Mouse (Mus musculus): ENCODE results near the gene Sox10.

The Sox10 gene

DNA sequence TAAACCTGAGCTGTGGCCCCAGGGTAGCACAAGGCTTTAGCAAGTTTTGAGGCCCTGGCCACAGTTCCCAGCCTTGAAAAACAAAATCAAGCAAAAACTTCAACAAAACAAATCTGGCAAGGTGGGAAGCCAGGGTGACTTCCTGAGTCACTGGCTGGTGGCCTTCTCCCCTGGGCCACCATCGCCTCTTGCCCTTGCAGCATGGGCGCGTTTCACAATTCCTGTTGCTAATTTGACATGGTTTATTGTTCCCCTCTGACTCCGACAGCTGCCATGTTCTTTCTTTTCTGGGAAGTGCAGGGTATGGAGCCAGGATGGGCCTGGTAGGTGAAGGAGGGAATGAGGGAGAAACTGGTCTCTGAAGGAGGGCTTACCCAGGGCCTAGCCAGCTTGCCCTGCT lies 42.9 kb downstream of the Sox10 start:
- no peak for DNase-seq

DNA sequence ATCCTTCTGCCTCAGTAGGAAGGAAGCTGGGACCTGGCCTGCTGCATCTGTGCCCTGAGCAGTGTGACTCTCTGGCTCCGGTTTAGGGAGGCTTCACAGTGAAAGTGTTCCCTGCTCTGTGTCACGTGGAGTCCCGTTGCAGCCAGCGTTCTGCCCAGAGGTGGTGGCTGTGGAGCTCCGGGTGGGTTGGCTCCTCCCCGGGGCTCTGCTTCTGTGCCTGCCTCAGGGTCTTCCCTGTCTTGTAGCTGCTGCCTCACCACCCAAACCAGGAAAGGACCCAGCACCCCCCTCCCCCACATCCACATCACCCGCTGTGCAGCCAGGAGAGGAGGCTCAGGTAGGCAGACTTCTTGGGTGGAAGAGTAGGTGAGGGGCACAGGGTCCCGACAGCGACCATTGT lies 45.5 kb downstream of the Sox10 start:
- no peak for DNase-seq

DNA sequence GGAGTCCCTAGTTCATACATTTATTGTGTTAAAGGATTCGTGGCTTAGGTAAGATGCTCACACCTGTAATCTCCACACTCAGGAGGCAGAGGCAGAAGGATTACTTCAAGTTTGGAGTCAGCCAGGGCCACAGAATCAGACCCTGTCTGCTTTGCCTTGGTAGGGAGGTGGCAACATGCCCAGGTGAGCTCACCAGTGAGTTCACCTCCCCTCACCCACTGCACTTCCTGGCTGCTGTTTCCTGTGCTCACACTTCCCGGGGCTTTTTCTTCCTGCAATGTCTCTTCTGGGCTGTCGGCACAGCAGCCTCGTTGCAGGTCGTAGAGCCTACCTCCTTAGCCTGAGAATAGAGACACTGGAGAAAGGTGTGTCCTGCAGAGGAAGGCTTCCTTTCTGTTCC lies 49.8 kb downstream of the Sox10 start:
- peak; percentile 43 to 57 for DNase-seq

DNA sequence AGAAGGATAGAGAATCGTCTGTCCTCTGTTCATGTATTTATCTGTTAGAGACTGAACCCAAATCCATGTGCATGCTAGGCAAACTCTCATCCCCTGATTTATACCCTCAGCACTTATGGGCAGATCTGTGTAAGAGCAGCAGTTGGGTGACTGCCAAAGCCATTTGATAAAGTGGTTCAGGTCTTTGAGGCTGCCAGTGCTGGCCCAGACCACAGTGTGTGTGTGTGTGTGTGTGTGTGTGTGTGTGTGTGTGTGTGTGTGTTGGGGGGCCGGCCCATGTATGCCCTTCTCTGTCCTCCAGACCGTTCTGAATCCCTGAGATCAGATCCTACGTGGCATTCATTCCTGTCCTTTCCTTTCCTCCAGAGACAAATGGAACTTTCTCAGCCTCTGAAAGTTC lies 53.3 kb downstream of the Sox10 start:
- no peak for DNase-seq

DNA sequence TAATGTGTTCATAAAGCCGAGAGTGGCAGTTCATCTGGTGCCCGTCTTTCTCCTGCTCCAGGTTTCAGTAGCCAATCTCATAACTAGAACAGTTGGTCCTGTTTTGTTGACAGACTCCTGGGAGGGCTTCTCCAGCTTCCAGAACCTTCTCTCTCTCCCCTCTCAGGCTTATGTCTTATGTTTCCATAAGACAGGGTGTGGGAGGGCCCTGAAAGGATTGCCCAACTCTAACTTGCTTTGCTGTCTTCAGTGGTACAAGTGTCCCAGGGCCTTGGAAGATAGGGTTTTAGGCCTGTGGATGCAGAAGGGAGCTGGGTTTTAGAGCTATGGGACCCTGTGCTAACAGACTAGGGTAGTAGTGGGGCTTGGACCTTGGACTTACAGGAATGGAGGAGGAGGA lies 54.5 kb downstream of the Sox10 start:
- no peak for DNase-seq

DNA sequence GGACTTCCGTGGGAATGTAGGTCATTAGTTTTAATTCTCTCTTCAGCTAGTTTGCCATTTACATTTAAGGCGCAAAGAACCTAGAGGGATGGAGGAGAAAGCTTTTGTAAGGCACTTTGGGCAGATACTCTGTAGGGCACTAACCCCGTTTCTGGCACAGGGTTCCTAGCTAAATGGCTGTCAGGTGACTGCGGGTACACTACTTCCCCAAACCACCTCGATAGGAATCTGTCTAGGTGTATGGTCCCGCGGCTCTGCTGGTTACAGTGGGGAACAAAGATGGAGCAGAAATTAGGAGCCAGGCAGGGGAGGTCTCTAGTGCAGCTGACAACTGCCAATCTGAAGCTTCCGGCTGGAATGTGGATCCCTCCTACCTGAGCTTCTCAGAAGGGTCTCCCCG lies 55.0 kb downstream of the Sox10 start:
- DNase-seq, result no peak

DNA sequence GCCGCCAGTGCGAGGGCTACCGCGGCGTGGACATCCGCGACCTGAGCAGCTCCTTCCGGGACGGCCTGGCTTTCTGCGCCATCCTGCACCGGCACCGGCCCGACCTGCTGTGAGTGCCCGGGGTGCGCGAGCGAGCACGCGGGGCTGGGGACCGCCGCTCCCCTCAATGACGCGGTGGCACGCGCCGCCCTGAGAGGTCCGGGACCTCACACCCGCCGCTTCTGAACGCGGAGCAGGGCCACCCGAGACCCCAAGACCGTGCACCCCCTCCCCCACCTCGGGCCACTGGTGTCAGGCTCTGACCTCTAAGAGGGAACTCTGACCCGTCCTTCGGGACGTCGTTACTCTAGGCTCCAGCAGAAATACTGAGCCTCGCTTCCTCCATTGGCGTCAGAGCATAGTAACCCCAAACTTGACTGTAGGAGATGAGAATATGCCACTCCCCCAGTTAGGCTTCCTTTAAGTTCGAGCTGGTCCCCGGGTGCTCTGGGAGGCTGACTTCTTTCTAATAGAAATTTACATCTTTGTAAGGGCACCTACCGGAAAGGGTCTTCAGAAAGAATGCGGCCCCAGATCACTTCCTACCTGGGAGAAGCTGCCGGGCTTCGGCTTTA lies 55.6 kb downstream of the Sox10 start:
- DNase-seq, result peak; percentile 35 to 59

DNA sequence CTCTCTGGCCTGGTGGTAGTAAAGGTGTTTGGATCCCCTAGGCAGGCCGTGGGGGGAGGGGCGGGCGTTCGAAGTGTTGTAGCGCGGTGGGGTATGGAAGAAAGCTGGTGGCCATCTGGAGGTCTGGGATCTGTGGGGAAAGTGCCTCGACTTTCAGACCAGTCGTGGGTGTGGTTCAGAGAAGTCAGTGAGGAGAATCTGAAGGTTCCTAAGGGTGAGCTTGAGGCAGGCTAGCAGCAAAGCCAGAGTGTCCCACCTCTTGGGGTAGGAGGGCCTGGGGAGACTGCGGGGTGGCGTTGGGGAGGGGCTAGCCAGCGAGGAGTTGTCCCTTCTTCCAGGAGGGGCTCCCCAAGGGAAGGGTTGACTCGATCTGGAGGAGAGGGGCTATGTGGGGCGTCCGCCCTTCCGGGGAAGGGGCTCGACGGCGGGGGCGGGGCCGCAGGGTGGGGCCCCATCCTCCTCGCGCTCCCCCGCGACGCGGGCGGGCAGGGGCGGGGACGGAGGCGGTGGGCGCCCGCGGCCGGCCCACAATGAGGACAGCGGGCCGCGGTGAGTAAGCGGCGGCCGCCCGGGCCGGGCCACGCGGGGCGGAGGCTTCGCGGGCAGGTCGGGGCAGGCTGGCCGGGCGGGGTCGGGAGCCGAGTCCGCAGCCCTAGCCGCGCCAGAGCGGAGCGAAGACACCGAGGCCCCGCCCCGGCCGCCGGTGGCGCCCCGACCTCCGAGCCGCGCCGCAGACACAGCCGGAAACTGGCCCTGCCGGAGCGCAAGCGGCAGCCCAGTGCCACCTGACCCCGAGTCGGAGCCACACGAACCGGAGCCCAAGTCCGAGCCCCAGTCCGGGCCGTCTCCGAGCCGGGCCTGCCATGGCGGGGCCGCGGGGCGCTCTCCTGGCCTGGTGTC lies 56.4 kb downstream of the Sox10 start, which contains the start of gene Micall1:
TSS of gene Micall1 (plus strand) at position 478 of the 900 bp plus-strand sequence.
- peak; percentile 71 to 75 for DNase-seq

DNA sequence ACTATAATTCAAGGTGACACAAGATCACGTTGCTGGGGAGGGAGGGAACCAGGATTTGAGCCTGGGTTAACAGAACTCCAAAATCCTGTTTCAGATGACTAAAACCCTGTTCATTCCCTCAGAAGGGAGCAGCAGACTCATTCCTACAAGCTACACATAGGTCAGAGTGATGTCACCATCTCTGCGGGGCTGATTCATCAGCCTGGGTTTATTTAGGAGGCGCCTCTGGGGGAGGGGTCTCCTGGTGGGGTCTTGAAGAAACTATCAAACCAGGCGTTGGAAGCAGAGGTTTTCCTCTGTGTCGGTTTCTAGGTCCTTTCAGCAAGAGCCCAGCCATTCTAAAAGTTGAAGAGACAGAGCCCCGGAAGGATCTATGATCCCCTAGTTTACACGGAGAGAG lies 57.1 kb downstream of the Sox10 start:
- DNase-seq, result no peak

DNA sequence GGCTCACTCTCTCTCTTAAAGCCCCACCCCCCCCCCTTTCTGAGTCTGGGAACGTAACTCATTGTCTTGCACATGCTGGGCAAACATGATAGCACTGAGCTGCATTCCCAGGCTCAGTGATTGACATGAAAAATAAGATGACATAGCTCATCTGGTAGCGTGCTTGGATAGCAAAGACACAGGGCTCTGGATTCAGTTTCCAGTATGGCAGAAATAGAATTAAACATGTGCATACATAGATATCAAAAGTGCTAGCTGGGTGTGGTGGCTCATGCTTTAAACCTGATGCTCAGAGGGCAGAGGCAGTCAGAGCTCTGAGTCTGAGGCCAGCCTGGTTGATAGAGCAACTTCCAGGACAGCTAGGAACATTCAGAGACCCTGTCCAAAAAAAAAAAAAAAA lies 59.2 kb downstream of the Sox10 start:
- no peak for DNase-seq
